Mouse (Mus musculus) E14TG2a.4 (cell line): ENCODE results near the gene Sap30bp.

Experiments used
- CTCF ChIP-seq: conservative IDR thresholded peaks from 2 replicates; pipeline ENCODE4 v1.5.1; 2014; ENCODE audit warnings: low read length
- POU5F1 ChIP-seq: IDR thresholded peaks from 2 replicates; pipeline ENCODE4 v1.6.1; 2014; ENCODE audit warnings: low read length, borderline replicate concordance

- TF ChIP-seq CTCF (no peak), POU5F1 (no peak)
These were observed 67.5 kb downstream of the Sap30bp start for GRCm38 (mm10) chr11:116000607-116001006.
